Mouse (Mus musculus): ENCODE results near the gene Macf1. TPM values are rescaled to one million over a fixed set of nuclear protein-coding genes. Genes with fewer than 3 reads are reported as not detected.

Gene Macf1
- polyA plus RNA-seq, 1 experiment from 2014 or later = 114 TPM

DNA sequence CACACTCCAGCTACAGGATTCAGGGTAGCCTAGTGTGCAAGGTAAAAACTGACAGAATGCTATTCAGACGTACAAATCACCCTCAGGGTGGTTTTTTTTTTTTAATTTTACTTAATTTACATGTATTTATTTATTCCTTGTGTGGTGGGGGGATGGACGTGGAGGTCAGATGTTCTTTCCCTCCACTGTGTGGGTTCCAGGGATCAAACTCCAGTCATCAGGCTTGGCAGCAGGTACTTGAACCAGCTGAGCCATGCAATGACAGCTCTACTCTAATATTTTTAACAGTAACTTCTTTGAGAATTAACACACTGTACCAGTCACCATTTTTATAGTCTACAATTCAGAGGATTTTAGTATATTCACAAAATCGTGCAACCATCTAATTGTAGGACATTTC, 94.7 kb downstream of the Macf1 start:
- no peaks in the 10 kb centered on the region for H3K27me3 ChIP-seq (ENCODE audit: control insufficient read depth, insufficient read depth, low read length)
- no peaks in the 10 kb centered on the region for H3K9me3 ChIP-seq (ENCODE audit: control insufficient read depth, low read length)
- no peak for ATAC-seq (ENCODE audit: low FRiP score)
- WGBS = 74% methylated on average over 3 of the region's 3 CpGs
- H3K27ac ChIP-seq (ENCODE audit: low read depth, low read length) = no peak overlapping the region
- no peak for DNase-seq (ENCODE audit: low spot score)
- no peaks in the 10 kb centered on the region for H3K36me3 ChIP-seq (ENCODE audit: control insufficient read depth, insufficient read depth, low read length)
- H3K4me3 ChIP-seq (ENCODE audit: low read depth, low read length) = no peak overlapping the region
- H3K4me1 ChIP-seq (replicated peaks; ENCODE audit: control insufficient read depth, insufficient read depth, low read length) = peaks cover 3% of the 10 kb centered on the region
- H3K4me2 ChIP-seq (replicated peaks; ENCODE audit: low read depth, low read length) = no peak overlapping the region
- no peak overlapping the region for H3K9ac ChIP-seq (ENCODE audit: low read depth, low read length)

DNA sequence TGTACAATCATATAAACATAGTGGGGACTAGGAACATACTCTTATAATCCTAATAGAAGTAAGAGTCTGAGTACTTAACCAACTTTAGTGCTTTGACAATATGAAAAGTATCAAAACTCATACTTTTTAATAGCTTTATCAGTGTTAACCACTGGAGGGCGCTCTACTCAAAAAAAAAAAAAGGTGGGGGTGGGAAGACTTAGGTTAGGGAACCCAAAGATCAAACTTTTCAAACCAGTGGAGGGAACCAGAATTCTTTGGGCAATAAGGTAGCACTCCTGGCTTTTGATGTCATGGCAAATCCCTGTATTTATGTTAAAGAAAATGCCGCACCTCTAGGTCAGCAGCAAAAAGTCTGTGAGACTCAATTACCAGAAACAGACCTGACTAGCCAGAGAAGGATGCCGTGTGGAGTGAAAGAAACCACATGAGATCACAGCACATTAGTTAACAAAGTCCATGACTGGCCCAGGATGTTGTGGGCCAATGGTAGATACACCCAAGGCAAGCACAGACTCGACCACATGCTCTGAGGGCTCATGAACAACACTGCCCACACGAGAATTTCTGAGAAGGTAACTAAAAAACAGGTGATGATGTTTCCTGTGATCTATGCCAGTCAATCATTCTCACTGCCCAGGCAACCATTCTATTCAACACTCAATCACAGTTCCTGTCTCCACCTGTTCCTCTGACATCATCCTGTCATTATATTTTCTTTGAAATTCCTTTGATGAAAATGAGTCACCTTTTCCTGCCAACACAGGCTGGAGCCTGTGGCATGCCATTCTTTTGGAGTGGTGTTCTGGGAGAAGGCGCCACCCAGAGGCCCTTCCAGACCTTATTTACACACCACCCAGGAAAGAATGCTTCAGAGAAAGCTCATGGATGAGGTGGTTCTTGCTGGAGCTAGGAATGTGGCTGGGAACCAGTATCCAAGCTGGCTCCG, 95.5 kb downstream of the Macf1 start:
- no peak overlapping the region for H3K27ac ChIP-seq (ENCODE audit: low read depth, low read length)
- H3K4me2 ChIP-seq (replicated peaks; ENCODE audit: low read depth, low read length) = no peak overlapping the region
- no peaks in the 10 kb centered on the region for H3K9me3 ChIP-seq (ENCODE audit: control insufficient read depth, low read length)
- H3K27me3 ChIP-seq (ENCODE audit: control insufficient read depth, insufficient read depth, low read length) = no peaks in the 10 kb centered on the region
- ATAC-seq (ENCODE audit: low FRiP score) (no peak), DNase-seq (ENCODE audit: low spot score) (no peak)
- H3K4me1 ChIP-seq (replicated peaks; ENCODE audit: control insufficient read depth, insufficient read depth, low read length) = no peaks in the 10 kb centered on the region
- H3K36me3 ChIP-seq (ENCODE audit: control insufficient read depth, insufficient read depth, low read length) = no peaks in the 10 kb centered on the region
- no peak overlapping the region for H3K9ac ChIP-seq (ENCODE audit: low read depth, low read length)
- 33% methylated on average over 7 of the region's 7 CpGs for whole genome bisulfite sequencing
- no peak overlapping the region for H3K4me3 ChIP-seq (ENCODE audit: low read depth, low read length)

GRCm38 (mm10) chr4:123587616-123588015, 96.5 kb downstream of the Macf1 start:
- Histone ChIP-seq H3K9ac (ENCODE audit: low read depth, low read length) (no peak overlapping the region), H3K4me1 (replicated peaks; ENCODE audit: control insufficient read depth, insufficient read depth, low read length) (no peaks in the 10 kb centered on the region), H3K27me3 (ENCODE audit: control insufficient read depth, insufficient read depth, low read length) (no peaks in the 10 kb centered on the region), H3K9me3 (ENCODE audit: control insufficient read depth, low read length) (no peaks in the 10 kb centered on the region), H3K4me3 (ENCODE audit: low read depth, low read length) (no peak overlapping the region), H3K27ac (ENCODE audit: low read depth, low read length) (no peak overlapping the region), H3K36me3 (ENCODE audit: control insufficient read depth, insufficient read depth, low read length) (no peaks in the 10 kb centered on the region), H3K4me2 (replicated peaks; ENCODE audit: low read depth, low read length) (no peak overlapping the region)
- DNase-seq (ENCODE audit: low spot score) (no peak), ATAC-seq (ENCODE audit: low FRiP score) (no peak)
- WGBS = 90% methylated on average over 3 of the region's 3 CpGs

GRCm38 (mm10) chr4:123584720-123585093, 99.5 kb downstream of the Macf1 start:
- H3K27ac ChIP-seq (ENCODE audit: low read depth, low read length) = no peak overlapping the region
- WGBS = 56% methylated on average over 3 of the region's 3 CpGs
- no peak for ATAC-seq (ENCODE audit: low FRiP score)
- no peak overlapping the region for H3K4me2 ChIP-seq (replicated peaks; ENCODE audit: low read depth, low read length)
- H3K9me3 ChIP-seq (ENCODE audit: control insufficient read depth, low read length) = no peaks in the 10 kb centered on the region
- no peak overlapping the region for H3K4me3 ChIP-seq (ENCODE audit: low read depth, low read length)
- no peak overlapping the region for H3K9ac ChIP-seq (ENCODE audit: low read depth, low read length)
- no peak for DNase-seq (ENCODE audit: low spot score)
- no peaks in the 10 kb centered on the region for H3K4me1 ChIP-seq (replicated peaks; ENCODE audit: control insufficient read depth, insufficient read depth, low read length)
- no peaks in the 10 kb centered on the region for H3K27me3 ChIP-seq (ENCODE audit: control insufficient read depth, insufficient read depth, low read length)
- H3K36me3 ChIP-seq (ENCODE audit: control insufficient read depth, insufficient read depth, low read length) = no peaks in the 10 kb centered on the region

DNA sequence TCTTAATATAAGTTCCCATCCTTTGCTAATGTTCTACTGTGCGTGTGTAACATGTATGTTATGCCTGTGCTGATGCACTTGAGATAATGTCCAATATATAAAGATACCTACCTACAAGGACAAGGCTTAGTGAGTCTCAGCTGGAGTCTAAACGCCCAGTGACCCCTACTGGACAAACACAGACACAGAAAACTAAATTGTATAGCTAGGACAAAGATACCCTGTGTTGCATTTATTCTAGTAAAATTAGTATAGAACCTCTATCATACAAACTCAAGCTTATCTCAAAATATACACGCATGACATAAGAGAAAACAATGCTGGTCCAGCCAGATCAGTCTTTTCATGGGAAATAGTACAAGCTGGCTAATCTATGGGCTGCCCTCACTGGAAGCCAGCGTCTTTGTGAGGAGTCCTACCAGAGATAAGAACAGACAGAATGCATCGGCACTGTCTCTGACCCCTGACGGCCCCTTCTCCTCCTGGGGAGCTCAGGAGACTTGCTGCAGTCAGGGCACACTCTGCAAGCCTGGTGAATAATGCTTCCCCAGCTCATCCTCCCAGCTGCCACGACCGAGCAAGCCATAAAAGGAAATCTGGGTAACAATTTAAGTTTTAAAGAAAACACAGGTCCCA, 100.0 kb downstream of the Macf1 start:
- Histone ChIP-seq H3K9me3 (ENCODE audit: control insufficient read depth, low read length) (no peaks in the 10 kb centered on the region), H3K4me1 (replicated peaks; ENCODE audit: control insufficient read depth, insufficient read depth, low read length) (no peaks in the 10 kb centered on the region), H3K27me3 (ENCODE audit: control insufficient read depth, insufficient read depth, low read length) (no peaks in the 10 kb centered on the region), H3K9ac (ENCODE audit: low read depth, low read length) (no peak overlapping the region), H3K4me3 (ENCODE audit: low read depth, low read length) (no peak overlapping the region), H3K36me3 (ENCODE audit: control insufficient read depth, insufficient read depth, low read length) (no peaks in the 10 kb centered on the region), H3K27ac (ENCODE audit: low read depth, low read length) (no peak overlapping the region), H3K4me2 (replicated peaks; ENCODE audit: low read depth, low read length) (no peak overlapping the region)
- DNase-seq (ENCODE audit: low spot score) (no peak), ATAC-seq (ENCODE audit: low FRiP score) (no peak)
- WGBS = 34% methylated on average over 8 of the region's 8 CpGs

GRCm38 (mm10) chr4:123577469-123578088, 106.6 kb downstream of the Macf1 start:
- Histone ChIP-seq H3K9me3 (ENCODE audit: control insufficient read depth, low read length) (no peaks in the 10 kb centered on the region), H3K27ac (ENCODE audit: low read depth, low read length) (no peak overlapping the region), H3K9ac (ENCODE audit: low read depth, low read length) (no peak overlapping the region), H3K27me3 (ENCODE audit: control insufficient read depth, insufficient read depth, low read length) (no peaks in the 10 kb centered on the region), H3K36me3 (ENCODE audit: control insufficient read depth, insufficient read depth, low read length) (no peaks in the 10 kb centered on the region), H3K4me3 (ENCODE audit: low read depth, low read length) (no peak overlapping the region), H3K4me1 (replicated peaks; ENCODE audit: control insufficient read depth, insufficient read depth, low read length) (peaks cover 6% of the 10 kb centered on the region; the same call in 1 of the 2 replicates), H3K4me2 (replicated peaks; ENCODE audit: low read depth, low read length) (no peak overlapping the region)
- DNase-seq (ENCODE audit: low spot score) (no peak), ATAC-seq (ENCODE audit: low FRiP score) (no peak)
- WGBS = 82% methylated on average over 2 of the region's 2 CpGs

DNA sequence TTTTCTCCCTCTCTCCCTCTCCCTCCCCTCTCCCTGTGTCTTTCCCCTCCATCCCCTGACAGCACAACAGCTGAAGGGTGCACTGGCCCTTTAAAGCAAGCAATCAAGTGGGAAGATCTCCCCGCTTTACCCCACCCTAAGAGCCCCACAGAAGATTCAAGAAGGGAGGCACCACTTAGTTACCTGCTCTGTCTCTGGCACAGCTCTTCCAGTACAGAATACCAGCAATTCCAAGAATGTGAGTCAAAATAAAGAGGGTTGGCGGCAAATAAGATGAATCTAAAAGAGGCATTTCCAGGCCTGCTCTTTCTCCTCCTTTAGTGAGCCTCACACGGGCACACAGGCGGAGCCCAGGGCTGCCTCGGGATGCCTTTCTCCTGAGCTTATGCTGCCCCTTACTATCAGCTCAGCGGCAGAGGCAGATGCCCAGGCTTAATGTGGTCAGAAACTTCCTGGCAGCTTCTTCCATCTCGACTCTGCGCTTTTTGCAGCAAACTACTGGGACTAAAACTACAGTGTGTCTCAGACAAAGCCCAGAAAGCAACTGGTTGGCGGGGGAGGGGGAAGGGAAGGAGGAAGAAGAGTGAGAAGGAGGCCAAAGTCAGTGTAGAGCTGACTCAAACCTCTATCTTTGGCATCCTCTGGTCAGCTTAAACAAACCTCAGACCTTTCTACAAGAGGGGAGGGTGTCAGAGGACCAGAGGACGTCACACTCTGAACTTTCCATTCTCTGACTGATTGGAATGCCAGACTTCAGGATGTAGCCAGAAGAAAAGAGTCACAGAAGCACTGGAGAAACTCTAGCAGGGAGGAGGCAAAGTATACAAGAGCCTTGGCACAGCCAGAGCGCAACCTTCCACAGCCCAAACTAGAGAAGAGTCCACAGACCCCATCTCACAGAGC, 111.5 kb downstream of the Macf1 start:
- WGBS = 11% methylated on average over 11 of the region's 11 CpGs
- peak; percentile 33; the same call in 1 of the 2 replicates for ATAC-seq (ENCODE audit: low FRiP score)
- 0 out of 2 replicates have a peak overlapping the region, but pooled peaks have one; percentile 10 for H3K4me3 ChIP-seq (ENCODE audit: low read depth, low read length)

DNA sequence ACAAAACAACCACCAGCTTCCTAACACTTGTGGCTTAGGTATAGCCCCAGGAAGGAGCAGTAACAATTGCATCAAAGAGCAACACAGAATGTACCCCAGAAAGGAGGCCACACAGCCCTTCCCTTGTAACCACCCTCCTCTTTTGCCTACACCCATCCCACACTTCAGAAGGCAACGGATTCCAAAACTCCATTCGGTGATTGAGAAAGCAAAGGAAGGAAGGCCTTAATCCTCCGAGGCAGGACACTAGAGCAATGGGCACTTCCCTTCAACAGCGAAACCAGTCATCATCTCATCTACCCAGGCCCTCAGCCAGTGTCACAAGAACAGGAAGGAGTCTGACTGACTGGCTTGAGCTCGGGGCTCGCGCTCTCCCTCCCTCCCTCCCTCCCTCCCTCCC, 112.3 kb downstream of the Macf1 start:
- 4% methylated on average over 7 of the region's 7 CpGs for WGBS
- no peaks in the 10 kb centered on the region for H3K27me3 ChIP-seq (ENCODE audit: control insufficient read depth, insufficient read depth, low read length)
- ATAC-seq (ENCODE audit: low FRiP score) = no peak
- H3K9ac ChIP-seq (ENCODE audit: low read depth, low read length) = no peak overlapping the region
- no peak overlapping the region for H3K4me3 ChIP-seq (ENCODE audit: low read depth, low read length)
- H3K4me1 ChIP-seq (replicated peaks; ENCODE audit: control insufficient read depth, insufficient read depth, low read length) = peaks cover 8% of the 10 kb centered on the region; the same call in 1 of the 2 replicates
- H3K4me2 ChIP-seq (replicated peaks; ENCODE audit: low read depth, low read length) = no peak overlapping the region
- no peak for DNase-seq (ENCODE audit: low spot score)
- H3K27ac ChIP-seq (ENCODE audit: low read depth, low read length) = no peak overlapping the region
- H3K36me3 ChIP-seq (ENCODE audit: control insufficient read depth, insufficient read depth, low read length) = no peaks in the 10 kb centered on the region
- no peaks in the 10 kb centered on the region for H3K9me3 ChIP-seq (ENCODE audit: control insufficient read depth, low read length)

More for the DNA sequence above, 111.5 kb downstream of the Macf1 start:
- Histone ChIP-seq H3K27ac (ENCODE audit: low read depth, low read length) (peak overlapping the region; percentile 72), H3K4me2 (replicated peaks; ENCODE audit: low read depth, low read length) (peak overlapping the region; percentile 29), H3K4me1 (replicated peaks; ENCODE audit: control insufficient read depth, insufficient read depth, low read length) (peaks cover 8% of the 10 kb centered on the region; the same call in 1 of the 2 replicates), H3K27me3 (ENCODE audit: control insufficient read depth, insufficient read depth, low read length) (no peaks in the 10 kb centered on the region), H3K9me3 (ENCODE audit: control insufficient read depth, low read length) (no peaks in the 10 kb centered on the region), H3K9ac (ENCODE audit: low read depth, low read length) (peak overlapping the region; percentile 37), H3K36me3 (ENCODE audit: control insufficient read depth, insufficient read depth, low read length) (no peaks in the 10 kb centered on the region)
- peak; percentile 41 for DNase-seq (ENCODE audit: low spot score)
